Mouse (Mus musculus) liver, adult (tissue): ENCODE measurements around the gene Alx3.

Experiments
- GATA4 ChIP-seq: IDR thresholded peaks from 2 replicates; pipeline ENCODE4 v1.6.1; 2014; ENCODE audit warnings: mild to moderate bottlenecking, low read length; ENCODE audit not compliant: insufficient replicate concordance

The Alx3 gene

GRCm38 (mm10) chr3:107630682-107631522 lies 36.1 kb downstream of the Alx3 start, which contains the start of gene Gm10961:
Gm10961 (plus strand) TSS chr3:107631322.
- TF ChIP-seq GATA4, result no peak

GRCm38 (mm10) chr3:107631523-107631958 lies 36.7 kb downstream of the Alx3 start, which contains the start of gene Strip1:
Strip1 (minus strand) TSS chr3:107631694.
- no peak; the same call in 1 of the 2 replicates for TF ChIP-seq GATA4

GRCm38 (mm10) chr3:107632786-107633185 lies 38.0 kb downstream of the Alx3 start:
- no peak for TF ChIP-seq GATA4

GRCm38 (mm10) chr3:107633906-107634305 lies 39.1 kb downstream of the Alx3 start:
- no peak for TF ChIP-seq GATA4

- TF ChIP-seq GATA4, result no peak
Observed at GRCm38 (mm10) chr3:107635836-107636235, 41.0 kb downstream of the Alx3 start.

GRCm38 (mm10) chr3:107636236-107636635 lies 41.4 kb downstream of the Alx3 start:
- no peak for TF ChIP-seq GATA4

GRCm38 (mm10) chr3:107637606-107638172 lies 42.9 kb downstream of the Alx3 start:
- TF ChIP-seq GATA4, result no peak

- no peak for TF ChIP-seq GATA4
Observed at GRCm38 (mm10) chr3:107646947-107647346, 52.1 kb downstream of the Alx3 start.

- no peak for TF ChIP-seq GATA4
Observed at GRCm38 (mm10) chr3:107652968-107653367, 58.1 kb downstream of the Alx3 start.

GRCm38 (mm10) chr3:107654861-107655260 lies 60.0 kb downstream of the Alx3 start:
- TF ChIP-seq GATA4, result no peak
